Mouse (Mus musculus): ENCODE measurements around the gene Agps.
A peak's percentile ranks its signal among the peaks of the same experiment; 100 is the strongest.

DNA sequence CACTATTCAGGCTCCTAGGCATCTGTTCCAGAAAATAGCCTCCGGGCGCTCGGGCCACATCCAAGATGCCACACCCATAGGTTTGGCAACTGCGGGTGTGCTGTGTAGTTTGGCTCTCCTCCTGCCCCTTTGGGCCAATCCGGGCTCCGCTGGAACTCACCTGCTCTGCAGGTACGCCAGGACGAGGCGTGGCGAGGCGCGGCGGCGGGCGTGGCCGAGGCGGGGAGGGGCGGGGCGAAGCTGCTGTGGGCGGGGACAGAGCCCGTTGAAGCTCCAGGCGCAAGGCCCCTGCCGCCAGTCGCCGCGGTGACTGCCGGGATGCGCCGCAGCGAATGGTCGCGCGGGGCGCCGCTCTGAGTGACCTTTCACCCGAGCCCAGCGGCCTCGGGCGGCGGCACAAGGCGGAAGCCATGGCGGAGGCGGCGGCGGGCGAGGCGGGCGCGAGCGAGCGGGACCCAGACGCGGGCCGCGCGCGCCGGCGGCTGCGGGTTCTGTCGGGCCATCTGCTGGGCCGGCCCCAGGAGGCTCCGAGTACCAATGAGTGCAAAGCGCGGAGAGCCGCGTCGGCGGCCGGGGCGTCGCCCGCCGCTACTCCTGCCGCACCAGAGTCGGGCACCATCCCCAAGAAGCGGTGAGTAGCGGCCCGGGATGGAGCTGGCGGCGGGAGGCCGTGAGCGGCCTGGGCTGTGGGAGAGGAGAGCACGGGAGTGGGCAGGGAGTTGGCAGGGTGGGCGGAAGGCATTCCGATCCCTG is at the start of gene Agps:
- TF ChIP-seq POLR2A (IDR thresholded peaks at IDR 0.05; ENCODE audit: low read depth, low read length) (peak; percentile 30), CTCF (IDR thresholded peaks at IDR 0.05; ENCODE audit: extremely low read depth, insufficient read depth, insufficient read length, insufficient replicate concordance) (no peak)
